Mouse (Mus musculus) liver, adult 2 months (tissue): Measurements from ENCODE around the gene Prrt1. TPM values are rescaled to one million over a fixed set of nuclear protein-coding genes. Genes with fewer than 3 reads are reported as not detected.
A peak's percentile ranks its signal among the peaks of the same experiment; 100 is the strongest.

Experiments used
- DNase-seq: peaks from one replicate; pipeline ENCODE4 v3.0.0-alpha.2; 2011; ENCODE audit warnings: low read depth, low spot score; ENCODE audit errors: extremely low read depth
- H3K27ac ChIP-seq: fragments of 200-500 bp; replicated peaks from 2 replicates; pipeline ENCODE4 v1.5.1; 2012; ENCODE audit warnings: low read depth, mild to moderate bottlenecking, control low read depth, inconsistent platforms, low read length; ENCODE audit not compliant: insufficient read depth
- H3K27me3 ChIP-seq: fragments of 200-500 bp; 2 replicates; pipeline ENCODE4 v1.6.1; 2012; ENCODE audit warnings: mild to moderate bottlenecking, moderate library complexity, low read length, inconsistent platforms; ENCODE audit not compliant: control insufficient read depth, insufficient read depth
- H3K36me3 ChIP-seq: fragments of 200-500 bp; 2 replicates; pipeline ENCODE4 v1.6.1; 2012; ENCODE audit warnings: low read length, inconsistent platforms; ENCODE audit not compliant: control insufficient read depth, insufficient read depth
- H3K4me1 ChIP-seq: fragments of 200-500 bp; 2 replicates; pipeline ENCODE4 v1.6.1; 2011; ENCODE audit warnings: low read length; ENCODE audit not compliant: control insufficient read depth, insufficient read depth
- H3K4me3 ChIP-seq: fragments of 200-500 bp; 2 replicates; pipeline ENCODE4 v1.5.1; 2011; ENCODE audit warnings: low read depth, mild to moderate bottlenecking, control low read depth, low read length, moderate library complexity; ENCODE audit not compliant: insufficient read depth
- H3K79me2 ChIP-seq: fragments of 200-500 bp; 2 replicates; pipeline ENCODE4 v1.6.1; 2012; ENCODE audit warnings: inconsistent platforms, mild to moderate bottlenecking, low read length, moderate library complexity; ENCODE audit not compliant: control insufficient read depth, insufficient read depth
- H3K9ac ChIP-seq: fragments of 200-500 bp; 2 replicates; pipeline ENCODE4 v1.6.1; 2012; ENCODE audit warnings: low read depth, mild to moderate bottlenecking, control low read depth, inconsistent platforms, low read length
- CTCF ChIP-seq: fragments of 200-500 bp; IDR thresholded peaks from 2 replicates; pipeline ENCODE4 v1.5.1; 2011; ENCODE audit warnings: low read depth, low read length, control low read depth
- POLR2A ChIP-seq: fragments of 200-500 bp; IDR thresholded peaks from 2 replicates; pipeline ENCODE4 v1.6.1; 2011; ENCODE audit warnings: low read length, control low read depth; ENCODE audit not compliant: insufficient read depth; ENCODE audit errors: extremely low read depth
- WGBS: fragments of 180-500 bp; shearing (Covaris S2); methylation state at CpG from one replicate; pipeline ENCODE4 v1.1.7; 2018; 5-methylcytosine and 5-hydroxymethylcytosine counted together
- polyA plus RNA-seq: library from polyadenylated mRNA; depleted of rRNA; stranded (reverse); fragments of >200 nt; gene quantifications from 2 replicates; pipeline ENCODE4 v1.2.3, GENCODE M21; 2012
- total RNA-seq: library from RNA; depleted of rRNA; stranded (reverse); fragments of >200 nt; gene quantifications from 2 replicates; pipeline ENCODE4 v1.2.3, GENCODE M21; 2014

Prrt1 gene
- total and polyA plus RNA-seq, 2 experiments: 0.32 TPM; not detected in 1

GRCm38 (mm10) chr17:34641945-34642344, 12.6 kb downstream of the Prrt1 start:
- no peak for DNase-seq
- H3K36me3 ChIP-seq: no peaks in the 10 kb centered on the region
- H3K4me3 ChIP-seq: no peak overlapping the region
- H3K4me1 ChIP-seq: peaks cover 6% of the 10 kb centered on the region
- WGBS: 41% methylated on average over 3 of the region's 3 CpGs
- H3K79me2 ChIP-seq: no peaks in the 10 kb centered on the region; the same call in 1 of the 2 replicates
- H3K9ac ChIP-seq: no peak overlapping the region
- H3K27me3 ChIP-seq: no peaks in the 10 kb centered on the region
- TF ChIP-seq POLR2A (no peak), CTCF (no peak)
- no peak overlapping the region for H3K27ac ChIP-seq

GRCm38 (mm10) chr17:34643379-34643778, 14.0 kb downstream of the Prrt1 start:
- H3K4me1 ChIP-seq: peaks cover 12% of the 10 kb centered on the region
- H3K79me2 ChIP-seq: no peaks in the 10 kb centered on the region; the same call in 1 of the 2 replicates
- H3K9ac ChIP-seq: no peak overlapping the region
- no peak overlapping the region for H3K27ac ChIP-seq
- WGBS: 29% methylated on average over 4 of the region's 4 CpGs
- DNase-seq: no peak
- H3K27me3 ChIP-seq: no peaks in the 10 kb centered on the region
- TF ChIP-seq CTCF: no peak
- TF ChIP-seq POLR2A: no peak
- no peak overlapping the region for H3K4me3 ChIP-seq
- no peaks in the 10 kb centered on the region for H3K36me3 ChIP-seq

- Histone ChIP-seq H3K36me3 (no peaks in the 10 kb centered on the region), H3K4me1 (peaks cover 12% of the 10 kb centered on the region), H3K4me3 (no peak overlapping the region), H3K27ac (no peak overlapping the region), H3K79me2 (no peaks in the 10 kb centered on the region; the same call in 1 of the 2 replicates), H3K9ac (no peak overlapping the region), H3K27me3 (no peaks in the 10 kb centered on the region)
- 60% methylated on average over 10 of the region's 10 CpGs for WGBS
- TF ChIP-seq POLR2A (no peak), CTCF (no peak)
- no peak for DNase-seq
These were observed 14.6 kb downstream of the Prrt1 start for GRCm38 (mm10) chr17:34643944-34644343.

DNA sequence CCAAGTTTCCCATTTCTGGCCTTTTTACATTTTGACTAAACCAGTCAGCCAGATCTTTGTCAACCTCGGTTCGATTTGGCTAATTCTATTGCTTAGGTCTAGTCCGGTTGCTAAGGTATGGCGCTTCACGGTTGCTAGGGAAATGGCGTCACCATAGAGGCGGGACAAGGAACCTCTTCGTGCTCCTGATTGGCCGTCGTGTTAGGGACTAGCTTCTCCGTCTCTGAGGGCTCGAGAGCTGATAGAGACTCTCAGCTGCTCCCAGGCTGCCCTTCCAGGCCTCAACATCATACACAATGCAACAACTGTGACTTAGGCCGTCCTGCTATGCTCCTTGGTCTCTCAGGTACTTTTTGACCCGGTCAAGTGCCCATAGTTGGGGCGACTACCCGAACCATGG, 15.3 kb downstream of the Prrt1 start, which contains the start of gene Fkbpl:
Gene Fkbpl, plus strand, starts transcription at position 157 of the 400 bp plus-strand sequence.
- H3K36me3 ChIP-seq: no peaks in the 10 kb centered on the region
- H3K4me1 ChIP-seq: peaks cover 12% of the 10 kb centered on the region
- H3K9ac ChIP-seq: peak within 1 kb of the TSS; percentile 77
- DNase-seq: peak; percentile 92
- peak within 1 kb of the TSS; percentile 57 for H3K27ac ChIP-seq
- TF ChIP-seq POLR2A (peak; percentile 47; the same call in 1 of the 2 replicates), CTCF (no peak)
- no peaks in the 10 kb centered on the region; the same call in 1 of the 2 replicates for H3K79me2 ChIP-seq
- WGBS: under 1% methylated on average over 16 of the region's 16 CpGs
- peak within 1 kb of the TSS; percentile 58 for H3K4me3 ChIP-seq
- no peaks in the 10 kb centered on the region for H3K27me3 ChIP-seq

DNA sequence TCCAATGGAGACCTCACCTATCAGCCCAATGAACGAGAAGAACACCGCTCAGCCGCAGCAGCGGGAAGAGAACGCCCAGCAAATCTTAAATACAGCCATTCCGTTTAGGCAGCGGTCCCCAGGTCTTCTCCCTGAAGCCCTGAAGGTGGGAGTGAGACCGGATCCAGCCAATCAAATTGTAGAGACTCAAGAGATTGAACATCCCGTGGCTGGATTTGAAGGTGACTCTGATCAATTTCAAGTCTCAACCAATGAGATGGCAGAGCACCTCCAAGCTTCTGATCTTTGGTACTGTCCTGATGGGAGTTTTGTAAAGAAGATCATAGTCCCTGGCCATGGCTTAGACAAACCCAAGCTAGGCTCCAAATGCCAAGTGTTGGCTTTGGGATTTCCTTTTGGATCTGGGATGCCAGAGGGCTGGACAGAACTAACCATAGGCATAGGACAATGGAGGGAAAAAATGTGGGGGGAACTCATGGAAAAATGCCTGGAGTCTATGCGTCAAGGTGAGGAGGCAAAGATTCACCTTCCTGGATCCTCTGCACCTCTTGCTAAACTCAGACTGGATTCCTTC, 16.0 kb downstream of the Prrt1 start:
- no peak for DNase-seq
- Histone ChIP-seq H3K4me3 (peak overlapping the region; percentile 58), H3K79me2 (no peaks in the 10 kb centered on the region; the same call in 1 of the 2 replicates), H3K9ac (peak overlapping the region; percentile 35; the same call in 1 of the 2 replicates), H3K4me1 (peaks cover 12% of the 10 kb centered on the region), H3K27ac (0 out of 2 replicates have a peak overlapping the region, but pooled peaks have one; percentile 18), H3K36me3 (no peaks in the 10 kb centered on the region), H3K27me3 (no peaks in the 10 kb centered on the region)
- TF ChIP-seq POLR2A (no peak), CTCF (no peak)
- 45% methylated on average over 10 of the region's 10 CpGs for WGBS
